Mouse (Mus musculus): ENCODE results near the gene A030005K14Rik.

A030005K14Rik gene

GRCm38 (mm10) chr1:83059278-83059677 lies at the start of gene A030005K14Rik:
Gene A030005K14Rik, minus strand, starts transcription at chr1:83059378.
- TF ChIP-seq GATA4 (IDR thresholded peaks at IDR 0.05; ENCODE audit: insufficient replicate concordance, low read length): no peak

- TF ChIP-seq GATA4 (IDR thresholded peaks at IDR 0.05; ENCODE audit: insufficient replicate concordance, low read length): no peak
These were observed 48.3 kb upstream of the A030005K14Rik start for GRCm38 (mm10) chr1:83107410-83107978.

GRCm38 (mm10) chr1:83105464-83105863 lies 46.3 kb upstream of the A030005K14Rik start:
- TF ChIP-seq GATA4 (IDR thresholded peaks at IDR 0.05; ENCODE audit: insufficient replicate concordance, low read length): no peak

GRCm38 (mm10) chr1:83101891-83102290 lies 42.7 kb upstream of the A030005K14Rik start:
- TF ChIP-seq GATA4 (IDR thresholded peaks at IDR 0.05; ENCODE audit: insufficient replicate concordance, low read length): no peak

GRCm38 (mm10) chr1:83099580-83100137 lies 40.5 kb upstream of the A030005K14Rik start:
- TF ChIP-seq GATA4 (IDR thresholded peaks at IDR 0.05; ENCODE audit: insufficient replicate concordance, low read length): no peak

- no peak for TF ChIP-seq GATA4 (IDR thresholded peaks at IDR 0.05; ENCODE audit: insufficient replicate concordance, low read length)
These were observed 40.0 kb upstream of the A030005K14Rik start for GRCm38 (mm10) chr1:83099160-83099559.

- no peak for TF ChIP-seq GATA4 (IDR thresholded peaks at IDR 0.05; ENCODE audit: insufficient replicate concordance, low read length)
These were observed 37.8 kb upstream of the A030005K14Rik start for GRCm38 (mm10) chr1:83096935-83097334.

- no peak for TF ChIP-seq GATA4 (IDR thresholded peaks at IDR 0.05; ENCODE audit: insufficient replicate concordance, low read length)
These were observed 32.1 kb upstream of the A030005K14Rik start for GRCm38 (mm10) chr1:83091268-83091667.

- TF ChIP-seq GATA4 (IDR thresholded peaks at IDR 0.05; ENCODE audit: insufficient replicate concordance, low read length): no peak
These were observed 25.6 kb upstream of the A030005K14Rik start for GRCm38 (mm10) chr1:83084790-83085189.

- TF ChIP-seq GATA4 (IDR thresholded peaks at IDR 0.05; ENCODE audit: insufficient replicate concordance, low read length): no peak
These were observed 17.8 kb upstream of the A030005K14Rik start for GRCm38 (mm10) chr1:83077016-83077415.

GRCm38 (mm10) chr1:83076190-83076917 lies 17.2 kb upstream of the A030005K14Rik start:
- TF ChIP-seq GATA4 (IDR thresholded peaks at IDR 0.05; ENCODE audit: insufficient replicate concordance, low read length): no peak

- TF ChIP-seq GATA4 (IDR thresholded peaks at IDR 0.05; ENCODE audit: insufficient replicate concordance, low read length): no peak
These were observed 16.5 kb upstream of the A030005K14Rik start for GRCm38 (mm10) chr1:83075526-83076189.

GRCm38 (mm10) chr1:83067205-83067604 lies 8.0 kb upstream of the A030005K14Rik start:
- TF ChIP-seq GATA4 (IDR thresholded peaks at IDR 0.05; ENCODE audit: insufficient replicate concordance, low read length): no peak

GRCm38 (mm10) chr1:83066577-83066976 lies 7.4 kb upstream of the A030005K14Rik start:
- no peak for TF ChIP-seq GATA4 (IDR thresholded peaks at IDR 0.05; ENCODE audit: insufficient replicate concordance, low read length)

GRCm38 (mm10) chr1:83064851-83065250 lies 5.7 kb upstream of the A030005K14Rik start:
- no peak for TF ChIP-seq GATA4 (IDR thresholded peaks at IDR 0.05; ENCODE audit: insufficient replicate concordance, low read length)

- TF ChIP-seq GATA4 (IDR thresholded peaks at IDR 0.05; ENCODE audit: insufficient replicate concordance, low read length): no peak
These were observed 1.5 kb upstream of the A030005K14Rik start, which contains the start of gene Krtap28-13 for GRCm38 (mm10) chr1:83060643-83061042. Gene Krtap28-13, plus strand, starts transcription at chr1:83060930.
